Mouse (Mus musculus): ENCODE results near the gene Spg7.
"Not testable (repeated sequence)": the region's sequence is repeated elsewhere in the genome, so short reads cannot be mapped to it uniquely, and the experiment has no call there.

Spg7 gene

DNA sequence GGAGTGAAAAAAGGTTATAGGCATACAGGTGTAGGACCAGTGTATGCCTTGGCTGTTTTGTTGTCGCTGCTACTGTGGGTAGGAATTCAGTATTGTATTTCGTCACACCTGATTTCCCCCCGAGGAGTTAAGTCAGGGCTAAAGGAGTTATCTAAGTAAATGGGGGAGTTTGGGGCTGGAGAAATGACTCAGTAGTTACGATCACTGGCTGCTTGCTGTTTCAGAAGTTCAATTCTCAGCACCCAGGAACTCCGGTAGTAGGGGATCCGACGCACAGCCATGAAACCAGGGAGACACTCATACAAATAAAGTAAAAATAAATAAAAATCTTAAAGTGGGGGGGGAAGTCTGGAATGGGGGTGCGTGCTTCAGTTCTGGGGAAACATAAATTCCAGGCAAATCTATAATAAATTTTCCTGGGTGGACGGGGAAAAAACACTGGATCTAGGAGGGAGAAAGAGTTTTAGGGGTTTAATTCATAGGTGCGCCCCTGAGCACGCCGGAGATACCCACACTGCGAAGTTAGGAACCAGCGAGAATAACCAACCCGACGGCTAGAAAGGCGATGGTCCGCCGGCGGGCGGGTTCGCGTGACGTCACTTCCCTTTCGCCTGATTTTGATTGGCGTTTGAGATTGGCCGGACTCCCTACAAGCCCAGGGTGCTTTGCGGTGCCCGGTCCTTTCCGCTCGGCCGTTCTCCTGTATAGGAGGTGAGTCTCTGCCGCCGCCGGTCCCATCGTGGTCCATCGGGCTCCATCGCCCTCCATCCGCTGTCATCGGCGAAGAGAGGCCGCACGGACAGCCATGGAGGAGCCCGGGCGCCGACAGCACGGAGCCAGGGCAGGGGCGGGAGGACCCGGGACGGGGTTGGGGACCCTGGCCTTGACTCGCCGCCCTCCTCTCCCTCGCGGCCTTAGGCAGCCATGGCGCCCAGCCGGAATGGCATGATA lies 39.3 kb downstream of the Spg7 start, which contains the start of gene Rpl13:
TSS of gene Rpl13 (plus strand) at position 616 of the 951 bp plus-strand sequence.
- DNase-seq, result peak; percentile 98

DNA sequence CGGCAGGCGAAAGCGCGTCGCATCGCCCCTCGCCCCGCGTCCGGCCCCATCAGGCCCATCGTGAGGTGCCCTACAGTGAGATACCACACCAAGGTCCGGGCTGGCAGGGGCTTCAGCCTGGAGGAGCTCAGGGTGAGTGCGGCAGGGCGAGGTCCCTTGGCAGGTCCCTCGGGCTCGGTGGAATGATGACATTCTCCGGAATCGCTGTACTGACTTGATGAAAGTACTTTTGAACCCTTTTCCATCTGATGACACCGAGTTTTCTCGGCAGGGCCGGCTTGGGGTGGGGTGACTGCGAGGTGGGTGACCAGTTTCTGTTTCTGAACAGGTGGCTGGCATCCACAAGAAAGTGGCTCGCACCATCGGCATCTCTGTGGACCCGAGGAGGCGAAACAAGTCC lies 40.1 kb downstream of the Spg7 start:
- not testable (repeated sequence) for DNase-seq

DNA sequence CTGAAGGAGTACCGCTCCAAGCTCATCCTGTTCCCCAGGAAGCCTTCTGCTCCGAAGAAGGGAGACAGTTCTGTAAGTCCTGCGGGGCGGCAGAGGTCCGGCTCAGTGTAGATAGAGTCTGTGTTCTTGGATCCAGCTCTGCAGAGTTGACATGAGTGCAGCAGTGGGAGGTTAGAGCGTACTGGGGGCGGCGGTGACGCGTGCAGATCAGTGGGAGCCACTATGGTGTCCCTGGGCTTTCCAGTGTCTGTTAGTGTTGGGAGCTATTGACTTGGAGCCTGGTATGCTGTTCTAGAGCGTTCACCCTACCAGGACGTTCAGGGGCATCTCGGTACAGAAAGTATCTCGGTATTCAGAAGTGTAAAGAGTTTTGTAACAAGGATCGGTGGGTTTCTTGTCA lies 40.5 kb downstream of the Spg7 start:
- no peak for DNase-seq

DNA sequence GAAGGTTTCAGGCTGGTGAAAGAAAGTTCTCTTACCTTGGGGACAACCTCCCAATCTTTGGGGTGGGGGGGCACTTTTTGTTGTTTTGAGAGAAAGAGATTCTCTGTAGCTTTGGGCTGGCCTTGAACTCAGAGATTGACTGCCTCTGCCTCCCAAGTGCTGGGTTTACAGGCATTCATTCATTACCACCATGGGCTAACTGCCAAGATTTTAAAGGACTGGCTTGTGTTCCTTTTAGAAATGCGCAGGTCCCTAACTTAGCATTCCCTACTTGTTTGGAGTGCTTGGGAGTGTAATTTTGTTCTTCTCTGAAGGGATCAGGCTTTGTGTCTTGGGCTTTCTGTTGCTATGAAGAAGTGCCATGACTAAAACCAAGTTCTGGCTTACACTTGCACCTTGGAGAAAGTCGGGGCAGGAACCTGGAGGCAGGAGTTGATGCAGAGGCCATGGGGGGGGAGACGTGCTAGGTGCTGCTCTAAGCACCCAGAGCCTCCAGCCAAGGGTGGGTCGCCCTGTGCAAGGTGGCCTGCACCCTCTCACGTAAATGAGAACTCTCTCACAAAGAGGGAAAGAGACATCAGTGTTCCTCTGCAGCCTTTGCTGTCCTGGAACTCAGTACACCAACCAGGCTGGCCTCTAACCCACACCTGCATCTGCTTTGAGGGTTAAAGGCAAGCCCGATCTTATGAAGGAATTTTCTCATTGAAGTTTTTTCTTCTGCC lies 41.5 kb downstream of the Spg7 start:
- DNase-seq, result no peak

DNA sequence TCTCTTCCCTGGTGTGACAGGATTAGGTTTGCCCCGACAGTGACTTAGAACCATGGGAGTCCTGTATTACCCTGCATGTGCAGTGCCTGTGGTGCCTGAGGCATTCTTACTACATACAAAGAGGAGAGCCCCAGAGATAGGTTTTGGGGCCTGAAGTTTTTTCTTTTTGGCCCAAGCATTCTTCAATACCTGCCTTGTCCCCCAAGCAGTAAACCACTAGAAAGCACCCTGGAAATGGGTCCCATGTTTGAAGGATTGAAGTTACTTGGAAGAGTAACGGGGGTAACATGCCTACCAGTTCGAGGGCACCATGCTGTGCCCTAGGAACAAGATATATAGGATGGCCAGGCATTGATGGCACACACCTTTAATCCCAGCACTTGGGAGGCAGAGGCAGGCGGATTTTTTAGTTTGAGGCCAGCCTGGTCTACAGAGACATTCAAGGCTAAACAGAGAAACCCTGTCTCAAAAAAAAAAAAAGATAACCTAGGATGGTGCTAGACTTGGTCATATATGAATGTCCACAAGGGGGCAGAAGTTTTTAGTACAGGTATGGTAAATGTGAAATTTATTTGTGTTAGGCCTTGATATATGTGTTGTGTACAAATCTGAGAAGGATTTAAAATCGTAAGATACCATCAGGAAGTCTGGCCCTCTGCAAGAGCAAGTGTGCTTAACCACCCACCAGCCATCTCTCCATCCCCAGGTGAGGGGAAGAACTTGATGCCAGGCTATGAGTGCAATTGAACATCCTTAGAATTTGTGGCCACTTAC lies 43.0 kb downstream of the Spg7 start:
- no peak for DNase-seq

DNA sequence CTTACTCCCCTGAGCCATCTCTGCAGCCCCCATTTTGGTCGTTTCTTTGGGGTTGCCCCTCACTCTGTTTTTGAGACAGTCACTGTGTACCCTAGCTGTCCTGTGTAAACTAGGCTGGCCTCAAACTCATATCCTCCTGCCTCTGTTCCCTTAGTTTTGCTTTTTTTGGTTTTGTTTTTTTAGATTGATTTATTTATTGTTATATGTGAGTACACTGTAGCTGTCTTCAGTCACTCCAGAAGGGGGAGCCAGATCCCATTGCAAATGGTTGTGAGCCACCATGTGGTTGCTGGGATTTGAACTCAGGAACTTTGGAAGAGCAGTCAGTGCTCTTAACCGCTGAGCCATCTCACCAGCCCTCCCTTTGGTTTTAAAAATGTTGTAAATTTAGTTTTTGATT lies 43.8 kb downstream of the Spg7 start:
- DNase-seq, result no peak

DNA sequence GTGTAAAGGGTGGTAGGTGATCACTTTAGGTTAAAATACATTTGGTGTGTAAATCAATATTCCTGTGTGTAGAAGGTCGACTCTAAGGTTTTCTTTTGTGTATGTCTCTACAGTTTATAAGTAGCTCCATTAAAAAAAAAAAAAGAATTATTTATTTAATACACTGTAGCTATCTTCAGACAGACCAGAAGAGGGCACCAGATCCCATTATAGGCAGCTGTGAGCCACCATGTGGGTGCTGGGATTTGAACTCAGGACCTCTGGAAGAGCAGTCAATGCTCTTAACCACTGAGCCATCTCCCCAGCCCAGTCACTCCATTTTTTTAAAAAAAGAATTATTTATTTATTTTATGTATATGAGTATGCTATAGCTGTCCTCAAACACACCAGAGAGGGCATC lies 45.3 kb downstream of the Spg7 start:
- no peak for DNase-seq

DNA sequence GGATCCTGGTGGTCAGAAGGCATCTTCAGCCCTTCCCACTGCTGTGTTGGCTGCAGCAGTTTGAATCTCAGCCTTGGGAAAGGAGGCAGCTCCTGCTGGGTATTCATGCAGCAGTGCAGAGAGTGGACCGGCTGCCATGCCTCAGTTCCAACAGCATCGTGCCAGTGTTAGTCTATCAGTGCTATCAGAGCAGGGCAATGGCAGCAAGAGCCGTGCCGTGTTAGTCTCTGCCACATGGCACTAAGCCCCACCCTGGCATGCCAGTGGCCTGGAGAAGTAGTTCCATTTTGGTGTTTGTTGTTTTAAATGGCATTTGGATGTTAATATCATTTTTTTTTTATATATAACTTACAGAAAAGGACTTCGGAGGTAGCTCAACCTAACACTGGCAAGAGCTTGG lies 46.2 kb downstream of the Spg7 start:
- no peak for DNase-seq

DNA sequence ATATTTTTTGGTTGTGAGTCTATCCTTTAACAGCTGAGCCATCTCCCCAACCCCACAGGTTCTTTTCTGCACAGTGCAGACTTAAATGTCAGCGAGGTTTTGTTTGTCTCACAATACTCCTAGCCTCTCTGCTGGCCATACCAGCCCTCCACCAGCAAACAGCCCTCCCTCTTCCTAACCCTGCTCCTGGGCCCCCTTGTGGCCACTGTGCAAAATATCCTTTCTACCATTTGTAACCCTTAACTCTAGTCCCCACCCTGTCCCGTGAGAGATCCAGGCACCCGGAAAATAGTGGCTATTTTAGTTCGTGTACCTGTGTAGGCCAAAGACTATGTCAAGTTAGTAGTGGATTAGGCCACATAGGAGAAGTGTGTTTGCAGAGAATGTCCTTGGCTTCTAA lies 47.9 kb downstream of the Spg7 start:
- DNase-seq, result no peak

DNA sequence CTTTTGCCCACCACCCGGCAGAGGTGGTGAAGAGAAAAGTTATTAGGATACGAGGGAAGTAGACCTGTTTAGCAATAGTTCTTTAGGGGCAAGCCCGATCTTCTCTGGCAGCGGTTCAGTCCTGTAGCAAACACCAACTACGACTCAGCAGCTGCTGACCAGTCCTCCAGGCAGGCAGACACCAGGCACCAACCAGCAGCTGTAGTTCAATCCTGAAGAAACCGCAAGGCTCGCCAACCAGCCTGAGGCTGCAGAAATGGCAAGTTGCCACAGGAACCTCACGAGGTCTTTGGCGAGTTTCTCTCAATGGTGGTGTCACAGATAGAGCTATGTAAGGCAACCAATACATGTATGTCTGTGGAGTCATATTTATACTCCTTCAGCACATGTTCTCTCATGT lies 50.1 kb downstream of the Spg7 start:
- DNase-seq, result no peak

DNA sequence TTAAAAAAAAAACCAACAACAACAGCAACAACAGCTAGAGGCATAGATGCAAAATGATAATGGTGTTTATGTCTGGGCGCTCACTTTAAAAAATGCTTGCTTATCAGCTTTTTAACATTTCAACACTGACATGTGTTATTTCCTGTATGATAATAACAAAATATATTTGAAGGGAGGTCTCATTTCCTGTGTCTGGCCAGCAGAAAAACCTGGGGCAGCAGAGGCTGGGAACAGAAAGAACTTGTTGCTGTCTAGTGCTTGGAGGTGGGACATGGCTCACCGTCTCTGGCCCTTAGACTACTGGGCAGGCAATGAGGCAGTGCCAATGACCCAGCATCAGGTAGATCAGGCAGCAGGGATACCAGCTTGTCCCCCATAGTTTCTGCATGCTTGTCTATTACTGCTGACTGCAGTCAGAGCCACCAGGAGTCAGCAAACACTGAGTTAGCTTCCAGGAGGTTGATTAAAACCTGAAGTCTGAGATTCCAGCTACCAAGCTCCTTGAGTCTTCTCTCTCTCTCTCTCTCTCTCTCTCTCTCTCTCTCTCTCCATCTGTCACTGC lies 51.2 kb downstream of the Spg7 start:
- DNase-seq, result no peak

DNA sequence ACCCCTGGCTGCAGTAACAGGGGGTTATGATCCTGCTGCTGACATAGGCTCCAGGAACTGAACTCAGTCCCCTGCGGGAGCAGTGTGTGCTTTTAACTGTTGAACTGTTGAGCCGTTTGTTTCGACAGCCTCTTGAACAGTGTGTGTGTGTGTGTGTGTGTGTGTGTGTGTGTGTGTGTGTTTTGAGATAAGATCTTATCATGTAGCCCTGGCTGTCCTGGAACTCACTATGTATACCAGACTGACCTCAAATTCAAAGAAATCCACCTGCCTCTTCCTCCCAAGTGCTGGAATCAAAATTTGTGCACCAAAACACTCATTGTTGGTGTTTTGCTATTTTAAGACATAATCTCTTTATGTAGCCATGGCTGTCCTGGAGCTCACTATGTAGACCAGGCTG lies 51.9 kb downstream of the Spg7 start:
- no peak for DNase-seq

DNA sequence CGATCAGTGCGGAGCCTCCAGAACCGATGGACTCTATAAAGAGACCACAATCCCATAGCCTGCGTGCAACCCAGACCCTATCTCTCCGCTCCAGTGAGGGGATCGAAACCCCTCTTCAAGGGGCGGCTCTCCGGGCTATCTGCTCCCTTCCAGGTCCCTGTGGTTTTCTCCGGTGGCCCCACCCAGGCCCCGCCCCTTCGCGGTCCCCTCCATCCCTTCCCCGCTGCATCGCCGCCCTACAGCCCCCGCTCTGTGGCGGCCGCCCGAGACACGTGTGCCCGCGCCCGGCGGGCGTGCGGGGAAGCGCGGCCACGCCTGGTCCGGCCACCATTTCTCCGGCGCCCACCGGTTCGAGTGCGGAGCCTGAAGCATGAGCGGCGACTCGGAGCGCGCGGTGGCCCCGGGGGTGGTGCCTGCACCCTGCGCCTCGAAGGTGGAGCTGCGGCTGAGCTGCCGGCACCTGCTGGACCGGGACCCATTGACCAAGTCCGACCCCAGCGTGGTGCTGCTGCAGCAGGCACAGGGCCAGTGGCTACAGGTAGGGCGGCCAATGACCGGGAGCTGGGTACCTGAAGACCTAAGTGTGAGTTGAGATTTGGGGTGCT lies 54.5 kb downstream of the Spg7 start, which contains the start of gene Cpne7:
TSS of gene Cpne7 (plus strand) at position 248 of the 605 bp plus-strand sequence.
- DNase-seq, result no peak

DNA sequence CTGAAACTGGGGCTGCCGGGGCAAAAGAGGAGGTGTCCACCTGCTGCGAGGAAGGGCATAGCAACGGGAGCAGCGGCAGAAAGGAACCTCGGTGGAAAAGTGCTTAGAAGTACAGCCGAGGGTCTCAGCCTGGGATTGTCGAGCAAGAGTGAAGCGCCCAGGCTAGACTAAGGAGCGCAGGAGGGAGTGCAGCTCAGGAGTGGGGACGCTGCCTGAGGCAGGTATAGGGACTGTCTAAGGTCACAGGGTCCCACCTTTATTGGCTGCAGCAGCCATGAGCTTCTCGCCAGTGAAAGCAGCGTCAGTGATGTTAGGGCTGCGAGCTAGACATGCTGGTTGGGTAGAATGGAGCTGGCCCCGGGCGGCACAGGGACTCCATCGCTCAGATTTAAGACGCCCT lies 55.0 kb downstream of the Spg7 start:
- no peak for DNase-seq

DNA sequence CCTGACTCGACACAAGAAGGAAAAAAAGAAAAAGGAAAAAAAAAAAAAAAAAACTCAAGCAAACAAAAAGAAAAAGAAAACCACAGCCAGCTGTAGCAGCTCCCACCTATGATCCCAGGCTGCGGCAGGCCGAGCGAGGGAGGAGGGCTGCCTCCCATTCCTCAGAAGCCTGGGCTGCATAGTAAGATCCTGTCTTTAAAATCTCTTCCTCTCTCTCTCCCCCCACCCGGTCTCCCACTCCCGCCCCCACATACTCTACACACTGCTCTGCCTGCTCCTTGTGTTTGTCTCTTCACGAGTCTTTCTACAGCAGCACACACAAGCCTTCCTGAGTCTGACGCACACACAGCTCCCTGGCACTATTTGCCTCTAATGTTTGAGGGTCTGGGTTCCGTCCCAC lies 59.3 kb downstream of the Spg7 start:
- DNase-seq, result no peak

DNA sequence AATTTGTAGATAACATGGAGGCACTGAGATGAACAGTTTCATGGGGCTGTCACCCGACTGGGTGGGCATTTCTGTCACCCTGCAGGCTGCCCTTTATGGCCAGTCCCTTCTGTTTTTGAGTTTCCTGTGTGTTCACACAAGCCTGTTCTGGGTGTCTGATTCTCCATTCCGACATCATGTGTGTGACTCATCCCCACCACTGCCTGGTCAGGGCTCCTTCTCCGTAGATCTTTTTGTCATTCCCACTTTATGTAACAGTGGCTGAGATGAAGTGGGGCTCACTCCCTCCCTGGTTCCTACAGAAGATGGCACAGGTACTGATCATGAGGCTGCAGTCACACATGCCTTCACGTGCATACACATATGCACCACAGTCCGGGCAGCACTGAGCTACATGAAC lies 59.9 kb downstream of the Spg7 start:
- DNase-seq, result no peak

DNA sequence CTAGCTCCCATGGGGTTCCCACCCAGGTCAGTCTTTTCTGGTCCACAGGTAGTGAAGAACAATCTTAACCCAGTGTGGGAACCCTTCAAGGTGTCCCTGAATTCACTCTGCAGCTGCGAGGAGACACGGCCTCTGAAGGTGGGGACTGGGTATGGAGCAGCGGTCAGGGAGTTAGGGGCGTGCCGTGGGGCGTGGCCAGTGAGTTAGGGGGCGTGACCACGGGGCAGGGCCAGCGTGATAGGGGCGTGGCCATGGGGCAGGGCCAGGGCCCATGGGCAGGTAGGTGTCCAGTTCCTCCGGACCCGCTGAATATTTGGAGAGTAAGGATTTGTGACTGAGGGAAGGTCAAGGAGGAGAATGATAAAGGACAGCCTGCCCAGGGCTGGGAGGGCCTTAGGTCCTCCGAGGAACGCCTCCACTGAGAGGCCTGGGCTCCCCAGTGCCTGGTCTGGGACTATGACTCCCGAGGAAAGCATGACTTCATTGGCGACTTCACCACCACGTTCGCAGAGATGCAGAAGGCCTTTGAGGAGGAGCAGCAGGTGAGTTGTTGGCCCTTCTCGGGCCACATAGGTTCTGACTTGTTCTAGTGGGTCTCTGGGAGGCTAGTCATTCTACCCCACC lies 63.6 kb downstream of the Spg7 start:
- no peak for DNase-seq

DNA sequence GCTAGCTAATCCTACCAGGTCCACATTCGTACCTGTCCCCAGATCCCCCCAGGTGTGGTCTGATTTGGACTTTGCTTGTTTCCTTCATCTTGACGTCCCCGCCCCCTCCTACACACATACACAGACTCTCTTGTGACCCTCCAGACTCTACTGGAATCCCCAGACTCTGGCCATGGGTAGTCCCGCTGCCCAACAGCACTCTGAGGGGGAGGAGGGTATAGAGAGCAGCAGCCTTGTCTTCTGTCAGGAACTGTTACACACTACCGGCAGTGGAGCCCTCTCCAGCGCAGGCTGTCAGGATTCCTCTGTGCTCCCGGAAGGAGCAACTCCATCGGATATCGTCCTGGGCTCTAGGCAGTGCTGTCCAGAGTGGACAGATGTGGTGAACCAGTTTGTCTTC lies 68.3 kb downstream of the Spg7 start:
- no peak for DNase-seq

DNA sequence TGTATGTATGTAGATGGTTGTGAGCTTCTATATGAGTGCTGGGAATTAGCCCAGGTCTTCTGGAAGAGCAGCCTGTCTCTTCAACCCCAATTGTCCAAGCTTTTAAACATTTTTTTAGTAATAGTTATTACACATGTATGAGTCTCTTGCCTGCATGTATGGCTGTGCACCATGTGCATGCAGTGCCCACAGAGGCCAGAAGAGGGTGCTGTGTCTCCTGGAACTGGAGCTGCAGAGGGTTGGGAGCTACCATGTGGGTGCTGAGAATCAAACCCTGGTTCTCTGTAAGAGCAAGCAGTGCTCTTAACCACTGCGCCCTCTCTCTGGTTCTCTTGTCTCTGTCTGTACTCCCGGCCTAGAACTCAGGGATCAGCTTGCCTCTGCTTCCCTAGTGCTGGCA lies 70.2 kb downstream of the Spg7 start:
- DNase-seq, result no peak

DNA sequence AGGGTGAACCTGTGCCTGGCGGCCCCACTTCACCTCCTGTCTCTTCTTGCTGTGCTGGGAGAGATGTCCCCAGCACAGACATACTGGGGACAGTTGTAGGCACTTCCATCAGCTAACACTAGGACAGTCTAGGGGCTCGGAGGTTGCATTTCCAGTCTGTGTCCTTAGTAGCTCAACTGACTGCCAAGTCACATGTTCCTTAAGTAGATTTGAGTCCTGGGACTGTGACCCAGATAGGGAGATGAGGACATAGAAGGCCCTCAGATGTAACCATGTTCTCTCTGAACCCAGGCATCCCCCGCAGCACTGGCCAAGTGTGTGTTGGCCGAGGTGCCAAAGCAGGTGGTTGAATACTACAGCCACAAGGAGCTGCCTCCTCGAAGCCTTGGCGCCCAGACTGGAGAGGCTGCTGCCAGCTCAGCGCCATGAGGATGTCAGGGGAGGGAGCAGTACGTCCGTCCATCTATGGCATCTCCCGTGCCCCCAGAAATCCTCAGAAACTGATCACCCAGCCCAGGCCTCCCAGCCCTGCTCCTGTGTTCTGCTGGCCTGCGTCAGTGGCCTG lies 71.5 kb downstream of the Spg7 start:
- no peak for DNase-seq

DNA sequence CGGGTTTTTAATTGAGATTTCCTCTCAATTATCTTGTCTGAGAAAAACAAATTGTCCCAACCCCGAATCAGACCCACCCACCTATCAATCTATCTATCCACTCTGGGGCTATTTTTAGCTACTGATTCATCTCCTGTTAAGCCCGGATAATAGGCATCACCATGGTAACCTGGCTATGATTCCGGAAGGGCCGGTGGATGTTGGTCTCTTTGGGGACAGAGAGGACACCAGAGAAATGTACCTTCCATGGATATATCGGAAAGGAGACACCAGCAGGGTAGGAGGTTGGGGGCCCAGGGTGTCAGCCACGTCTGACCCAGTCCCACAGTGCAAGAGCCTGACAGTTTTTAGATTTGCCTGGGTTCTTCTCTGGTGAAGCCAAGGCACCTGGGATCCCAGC lies 72.7 kb downstream of the Spg7 start:
- no peak for DNase-seq

DNA sequence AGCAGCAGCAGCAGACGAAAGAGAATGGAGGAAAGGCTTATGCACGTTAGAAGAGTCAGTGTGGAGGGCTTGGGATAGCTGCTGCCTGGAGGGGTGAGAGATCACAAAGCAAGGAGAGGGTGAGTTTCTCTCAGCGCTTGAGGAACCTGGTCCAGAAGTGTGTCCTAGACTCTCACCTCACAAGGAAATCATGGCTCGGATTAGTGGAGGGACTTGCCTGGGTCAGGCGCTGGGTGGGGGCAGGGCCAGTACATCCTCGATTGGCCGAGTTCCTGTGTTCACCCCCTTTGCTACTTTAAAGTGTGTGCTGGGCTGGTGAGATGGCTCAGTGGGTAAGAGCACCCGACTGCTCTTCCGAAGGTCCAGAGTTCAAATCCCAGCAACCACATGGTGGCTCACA lies 73.1 kb downstream of the Spg7 start:
- DNase-seq, result no peak
